Mouse (Mus musculus): ENCODE measurements around the gene Gtf2b. TPM values are rescaled to one million over a fixed set of nuclear protein-coding genes. Genes with fewer than 3 reads are reported as not detected.

Gtf2b gene
- polyA plus RNA-seq (2015; fragmentation: Nextera tagmentation; extraction: Ambion mirVana), result 46.1 and 47.4 TPM in 2 replicates

DNA sequence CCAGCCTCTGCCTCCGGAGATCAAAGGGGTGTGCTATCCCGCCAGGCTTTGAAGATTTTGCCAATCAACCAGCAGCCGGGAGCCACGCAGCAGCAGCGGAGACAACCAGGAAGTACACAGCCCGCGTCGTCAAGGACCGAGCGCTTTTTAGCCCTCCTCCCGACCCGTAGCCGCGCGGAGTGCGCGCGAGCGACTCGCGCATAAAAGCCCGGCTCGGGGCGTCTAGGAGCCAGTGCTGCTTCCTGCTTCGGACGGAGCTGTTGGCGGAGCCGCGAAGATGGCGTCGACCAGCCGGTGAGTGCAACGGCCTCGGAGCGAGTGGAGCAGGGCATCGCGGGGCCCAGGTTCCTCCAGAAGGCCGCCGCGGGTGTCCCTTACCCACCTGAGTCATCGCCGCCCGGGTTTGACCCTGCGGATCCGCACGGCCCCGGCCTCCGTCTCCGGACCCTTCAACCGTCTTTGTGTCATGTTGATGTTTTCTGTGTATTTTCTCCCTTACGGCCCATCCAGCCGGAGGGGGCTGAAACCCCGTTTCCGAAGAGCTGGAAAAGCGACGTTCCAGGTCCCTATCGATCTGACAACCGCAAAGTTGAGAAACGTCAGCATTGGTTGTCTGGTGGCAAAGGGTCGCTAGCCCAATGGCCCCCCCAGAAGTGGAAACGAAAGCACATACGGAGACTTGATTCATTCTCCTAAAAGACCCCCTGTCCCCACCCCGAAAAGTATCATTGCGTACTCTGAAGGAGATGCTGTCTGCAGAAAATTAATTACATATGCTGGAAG lies at the start of gene Gtf2b:
Gtf2b (plus strand) TSS at position 51 of the 783 bp plus-strand sequence.
- no peaks in the 10 kb centered on the region for H3K36me3 ChIP-seq (ENCODE audit: control insufficient read depth, insufficient read depth)
- H3K4me1 ChIP-seq (ENCODE audit: control insufficient read depth, low read depth, low read length), result peaks cover 28% of the 10 kb centered on the region
- peak within 1 kb of the TSS; percentile 93 for H3K4me3 ChIP-seq (ENCODE audit: low read depth, low read length)
- peak within 1 kb of the TSS; percentile 88 for H3K4me2 ChIP-seq (ENCODE audit: low read depth, low read length)
- no peaks in the 10 kb centered on the region for H3K9me3 ChIP-seq (replicated peaks; ENCODE audit: control insufficient read depth, low read length)
- no peaks in the 10 kb centered on the region for H3K27me3 ChIP-seq (ENCODE audit: control insufficient read depth, insufficient read depth, low read depth, low read length)
- H3K27ac ChIP-seq (ENCODE audit: low read length), result peak within 1 kb of the TSS; percentile 87
- peak; percentile 100 for ATAC-seq (ENCODE audit: low read depth)
- WGBS (ENCODE audit: insufficient replicate concordance), result under 1% methylated on average over 64 of the region's 64 CpGs
- peak within 1 kb of the TSS; percentile 96 for H3K9ac ChIP-seq (ENCODE audit: low read depth, low read length)

DNA sequence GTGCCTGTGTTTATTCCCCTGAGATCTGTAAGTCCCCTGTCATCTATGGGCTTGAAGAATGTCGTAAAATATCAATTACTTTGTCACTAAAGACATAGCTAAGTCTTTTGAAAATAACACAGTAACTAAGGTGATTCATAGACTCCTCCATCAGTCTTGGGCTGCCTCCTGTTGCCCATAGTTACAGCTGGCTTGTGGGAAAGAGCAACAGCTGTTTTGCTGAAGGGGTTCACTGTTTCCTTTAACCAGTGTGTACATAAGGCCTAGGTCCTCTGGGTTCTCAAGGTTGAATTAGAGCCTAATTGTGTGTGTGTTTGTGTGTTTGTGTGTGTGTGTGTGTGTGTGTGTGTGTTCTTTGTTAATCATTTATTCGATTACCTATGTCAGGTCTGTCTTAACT lies 39.4 kb upstream of the Gtf2b start:
- Histone ChIP-seq H3K4me2 (ENCODE audit: low read depth, low read length) (no peak overlapping the region), H3K36me3 (ENCODE audit: control insufficient read depth, insufficient read depth) (peaks cover 5% of the 10 kb centered on the region), H3K9ac (ENCODE audit: low read depth, low read length) (no peak overlapping the region), H3K4me1 (ENCODE audit: control insufficient read depth, low read depth, low read length) (no peaks in the 10 kb centered on the region), H3K27me3 (ENCODE audit: control insufficient read depth, insufficient read depth, low read depth, low read length) (no peaks in the 10 kb centered on the region), H3K4me3 (ENCODE audit: low read depth, low read length) (no peak overlapping the region), H3K27ac (ENCODE audit: low read length) (no peak overlapping the region), H3K9me3 (replicated peaks; ENCODE audit: control insufficient read depth, low read length) (no peaks in the 10 kb centered on the region)
- whole genome bisulfite sequencing (ENCODE audit: insufficient replicate concordance), result 55% methylated on average over 2 of the region's 2 CpGs
- ATAC-seq (ENCODE audit: low read depth), result no peak

GRCm38 (mm10) chr3:142725969-142726672 lies 38.7 kb upstream of the Gtf2b start:
- Histone ChIP-seq H3K9ac (ENCODE audit: low read depth, low read length) (no peak overlapping the region), H3K4me3 (ENCODE audit: low read depth, low read length) (no peak overlapping the region), H3K36me3 (ENCODE audit: control insufficient read depth, insufficient read depth) (peaks cover 5% of the 10 kb centered on the region), H3K27me3 (ENCODE audit: control insufficient read depth, insufficient read depth, low read depth, low read length) (no peaks in the 10 kb centered on the region), H3K4me1 (ENCODE audit: control insufficient read depth, low read depth, low read length) (no peaks in the 10 kb centered on the region), H3K9me3 (replicated peaks; ENCODE audit: control insufficient read depth, low read length) (no peaks in the 10 kb centered on the region), H3K4me2 (ENCODE audit: low read depth, low read length) (no peak overlapping the region), H3K27ac (ENCODE audit: low read length) (no peak overlapping the region)
- 75% methylated on average over 22 of the region's 22 CpGs for WGBS (ENCODE audit: insufficient replicate concordance)
- no peak for ATAC-seq (ENCODE audit: low read depth)

- H3K36me3 ChIP-seq (ENCODE audit: control insufficient read depth, insufficient read depth), result no peaks in the 10 kb centered on the region
- 73% methylated on average over 12 of the region's 12 CpGs for WGBS (ENCODE audit: insufficient replicate concordance)
- no peaks in the 10 kb centered on the region for H3K4me1 ChIP-seq (ENCODE audit: control insufficient read depth, low read depth, low read length)
- no peak overlapping the region for H3K4me3 ChIP-seq (ENCODE audit: low read depth, low read length)
- H3K4me2 ChIP-seq (ENCODE audit: low read depth, low read length), result no peak overlapping the region
- H3K9ac ChIP-seq (ENCODE audit: low read depth, low read length), result no peak overlapping the region
- H3K9me3 ChIP-seq (replicated peaks; ENCODE audit: control insufficient read depth, low read length), result no peaks in the 10 kb centered on the region
- H3K27ac ChIP-seq (ENCODE audit: low read length), result no peak overlapping the region
- H3K27me3 ChIP-seq (ENCODE audit: control insufficient read depth, insufficient read depth, low read depth, low read length), result no peaks in the 10 kb centered on the region
- no peak for ATAC-seq (ENCODE audit: low read depth)
Observed at GRCm38 (mm10) chr3:142734291-142734690, 30.6 kb upstream of the Gtf2b start.

DNA sequence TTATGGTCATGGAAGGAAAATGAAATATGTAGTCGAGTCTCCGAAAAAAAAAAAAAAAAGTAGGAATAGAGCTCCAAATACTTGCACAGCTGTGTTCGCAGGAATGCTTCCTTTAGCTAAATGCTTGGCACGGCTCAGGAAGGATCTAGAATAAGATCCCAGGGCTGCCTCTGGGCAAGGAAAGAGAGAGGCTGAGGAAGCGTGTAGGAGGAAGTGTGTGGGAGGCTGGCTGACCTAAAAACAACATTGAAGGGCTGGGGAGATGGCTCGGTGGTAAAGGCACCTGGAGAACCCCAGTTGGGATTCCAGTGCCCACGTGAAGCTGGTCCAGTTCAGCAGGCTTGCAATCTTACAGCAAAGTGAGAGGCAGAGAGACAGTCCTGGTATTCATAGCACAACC lies 23.9 kb upstream of the Gtf2b start:
- Histone ChIP-seq H3K9me3 (replicated peaks; ENCODE audit: control insufficient read depth, low read length) (no peaks in the 10 kb centered on the region), H3K4me1 (ENCODE audit: control insufficient read depth, low read depth, low read length) (no peaks in the 10 kb centered on the region), H3K4me2 (ENCODE audit: low read depth, low read length) (no peak overlapping the region), H3K36me3 (ENCODE audit: control insufficient read depth, insufficient read depth) (no peaks in the 10 kb centered on the region), H3K27ac (ENCODE audit: low read length) (no peak overlapping the region), H3K27me3 (ENCODE audit: control insufficient read depth, insufficient read depth, low read depth, low read length) (no peaks in the 10 kb centered on the region), H3K9ac (ENCODE audit: low read depth, low read length) (no peak overlapping the region), H3K4me3 (ENCODE audit: low read depth, low read length) (no peak overlapping the region)
- 47% methylated on average over 7 of the region's 7 CpGs for WGBS (ENCODE audit: insufficient replicate concordance)
- ATAC-seq (ENCODE audit: low read depth), result no peak

GRCm38 (mm10) chr3:142743973-142744898 lies 20.6 kb upstream of the Gtf2b start:
- H3K4me2 ChIP-seq (ENCODE audit: low read depth, low read length), result no peak overlapping the region
- peak overlapping the region; percentile 68 for H3K27ac ChIP-seq (ENCODE audit: low read length)
- no peaks in the 10 kb centered on the region for H3K27me3 ChIP-seq (ENCODE audit: control insufficient read depth, insufficient read depth, low read depth, low read length)
- WGBS (ENCODE audit: insufficient replicate concordance), result 46% methylated on average over 21 of the region's 21 CpGs
- H3K4me1 ChIP-seq (ENCODE audit: control insufficient read depth, low read depth, low read length), result no peaks in the 10 kb centered on the region
- H3K36me3 ChIP-seq (ENCODE audit: control insufficient read depth, insufficient read depth), result no peaks in the 10 kb centered on the region
- no peak overlapping the region for H3K9ac ChIP-seq (ENCODE audit: low read depth, low read length)
- H3K4me3 ChIP-seq (ENCODE audit: low read depth, low read length), result no peak overlapping the region
- no peaks in the 10 kb centered on the region for H3K9me3 ChIP-seq (replicated peaks; ENCODE audit: control insufficient read depth, low read length)
- ATAC-seq (ENCODE audit: low read depth), result peak; percentile 82

DNA sequence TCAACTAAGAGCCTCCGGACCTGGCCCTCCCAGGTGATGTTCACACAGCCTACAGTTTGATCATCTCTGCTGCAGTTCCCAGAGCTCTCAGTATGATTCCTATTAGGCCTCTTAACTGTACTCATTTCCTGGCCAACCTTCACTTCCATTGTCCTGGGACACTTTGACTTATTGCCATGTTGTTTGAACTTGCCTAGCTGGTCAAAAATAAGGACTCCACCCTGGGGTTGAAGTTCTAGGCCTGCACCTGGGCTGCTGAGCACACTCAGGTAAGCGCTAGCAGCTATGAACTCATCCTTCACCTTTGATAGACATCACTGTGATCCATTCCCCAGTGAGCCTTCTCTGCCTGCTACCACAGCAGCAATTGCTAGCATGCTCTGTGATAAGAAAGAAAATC lies 19.8 kb upstream of the Gtf2b start:
- Histone ChIP-seq H3K9ac (ENCODE audit: low read depth, low read length) (no peak overlapping the region), H3K4me3 (ENCODE audit: low read depth, low read length) (no peak overlapping the region), H3K4me1 (ENCODE audit: control insufficient read depth, low read depth, low read length) (no peaks in the 10 kb centered on the region), H3K27ac (ENCODE audit: low read length) (peak overlapping the region; percentile 68; the same call in 1 of the 2 replicates), H3K4me2 (ENCODE audit: low read depth, low read length) (no peak overlapping the region), H3K36me3 (ENCODE audit: control insufficient read depth, insufficient read depth) (no peaks in the 10 kb centered on the region), H3K9me3 (replicated peaks; ENCODE audit: control insufficient read depth, low read length) (no peaks in the 10 kb centered on the region), H3K27me3 (ENCODE audit: control insufficient read depth, insufficient read depth, low read depth, low read length) (no peaks in the 10 kb centered on the region)
- ATAC-seq (ENCODE audit: low read depth), result no peak
- WGBS (ENCODE audit: insufficient replicate concordance), result 71% methylated on average over 2 of the region's 2 CpGs

DNA sequence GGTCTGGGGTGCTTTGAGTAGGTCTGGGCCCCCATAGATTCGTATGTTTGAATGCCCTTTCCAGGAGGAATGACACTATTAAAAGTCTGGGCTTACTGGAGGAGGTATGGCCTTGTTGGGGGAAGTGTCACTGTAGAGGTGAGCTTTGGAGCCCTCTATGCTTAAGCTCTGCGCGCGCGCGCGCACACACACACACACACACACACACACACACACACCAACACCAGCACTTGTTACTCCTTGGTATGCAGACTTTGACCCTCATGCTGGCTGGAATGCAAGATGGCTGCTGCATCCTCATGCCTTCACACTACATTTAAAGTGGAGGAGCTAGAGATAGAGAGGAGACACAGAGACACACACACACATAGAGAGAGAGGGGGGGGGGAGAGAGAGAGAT lies 17.2 kb upstream of the Gtf2b start:
- H3K9ac ChIP-seq (ENCODE audit: low read depth, low read length), result no peak overlapping the region
- 84% methylated on average over 7 of the region's 7 CpGs for WGBS (ENCODE audit: insufficient replicate concordance)

More for the DNA sequence above, 17.2 kb upstream of the Gtf2b start:
- H3K9me3 ChIP-seq (replicated peaks; ENCODE audit: control insufficient read depth, low read length), result no peaks in the 10 kb centered on the region
- ATAC-seq (ENCODE audit: low read depth), result peak; percentile 18; the same call in 1 of the 2 replicates
- no peak overlapping the region for H3K4me3 ChIP-seq (ENCODE audit: low read depth, low read length)
- H3K27ac ChIP-seq (ENCODE audit: low read length), result peak overlapping the region; percentile 72
- H3K4me1 ChIP-seq (ENCODE audit: control insufficient read depth, low read depth, low read length), result no peaks in the 10 kb centered on the region
- H3K4me2 ChIP-seq (ENCODE audit: low read depth, low read length), result 0 out of 2 replicates have a peak overlapping the region, but pooled peaks have one; percentile 4
- no peaks in the 10 kb centered on the region for H3K27me3 ChIP-seq (ENCODE audit: control insufficient read depth, insufficient read depth, low read depth, low read length)
- no peaks in the 10 kb centered on the region for H3K36me3 ChIP-seq (ENCODE audit: control insufficient read depth, insufficient read depth)
